Mouse (Mus musculus): Measurements from ENCODE around the gene Adra1b.

DNA sequence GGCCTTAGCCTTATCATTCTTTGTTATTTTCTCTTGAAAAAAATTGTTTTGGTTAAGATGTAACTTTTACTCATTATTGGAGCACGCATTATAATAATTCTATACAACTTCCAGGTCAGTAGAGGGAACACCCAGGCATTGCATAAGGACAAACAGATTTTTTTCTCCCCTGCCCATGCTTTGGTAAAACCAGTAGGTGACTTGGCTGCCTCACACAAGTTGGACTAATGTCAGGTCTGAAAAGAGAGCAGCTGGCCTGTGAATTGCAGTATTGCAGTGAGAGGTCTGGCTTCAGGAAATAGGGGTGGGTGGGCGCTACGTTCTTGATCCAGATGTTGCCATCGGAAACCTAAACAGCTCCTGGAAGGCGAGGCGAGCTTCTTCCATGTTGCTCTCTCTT lies 10.6 kb upstream of the Adra1b start:
- TF ChIP-seq GATA1 (IDR thresholded peaks at IDR 0.05; ENCODE audit: borderline replicate concordance, low read length): no peak
- TF ChIP-seq FLI1 (IDR thresholded peaks at IDR 0.05; ENCODE audit: low read length): no peak

Data from megakaryocyte, embryonic 14.5 days (primary cell).